ENCODE assay signal across 10 mouse cellular contexts in genomic region chr7:45465549-45465948, GRCm38 (mm10). TPM values are rescaled to one million over a fixed set of nuclear protein-coding genes. Genes with fewer than 3 reads are reported as not detected.
DNase-seq lines count a peak whose midpoint lies in the region; ATAC-seq and TF ChIP-seq lines count a peak whose summit lies in the region.
"Had no signal": no experiment of that assay in that cellular context is flagged by ENCODE, and none has a peak within 500 bp of the region (broad histone marks: within the 10 kb centered on the region; RNA-seq: fewer than 3 reads in every experiment).

No protein-coding gene starts in this region.

- 77% methylated on average over 9 of the region's 9 CpGs for WGBS in heart, postnatal 0 days
- WGBS in liver, embryonic 12.5 days (ENCODE audit: insufficient replicate concordance) = 65% methylated on average over 9 of the region's 9 CpGs

- TF ChIP-seq CTCF in heart, postnatal 0 days (IDR thresholded peaks at IDR 0.05; ENCODE audit: low read depth) = no peak

- H3K9me3 ChIP-seq in ES-E14 (ENCODE audit: control insufficient read depth, insufficient read depth, low read depth, low read length) = no peaks in the 10 kb centered on the region
- H3K9me3 ChIP-seq in heart, postnatal 0 days (replicated peaks; ENCODE audit: control insufficient read depth, low read length) = no peaks in the 10 kb centered on the region
- no peaks in the 10 kb centered on the region for H3K9me3 ChIP-seq in liver, embryonic 12.5 days (replicated peaks)

- no peak for ATAC-seq in heart, postnatal 0 days (ENCODE audit: insufficient read depth, low read depth)
- peak; percentile 6; the same call in 1 of the 2 replicates for ATAC-seq in liver, embryonic 12.5 days

- peak overlapping the region; percentile 93 for H3K9ac ChIP-seq in ES-E14 (ENCODE audit: insufficient read depth, low read depth, low read length, poor library complexity, severe bottlenecking)
- no peak overlapping the region for H3K9ac ChIP-seq in heart, postnatal 0 days (replicated peaks; ENCODE audit: low read depth, low read length)
- peak overlapping the region; percentile 90 for H3K9ac ChIP-seq in liver, embryonic 12.5 days

- peak overlapping the region; percentile 91; the same call in 1 of the 2 replicates for H3K27ac ChIP-seq in ES-E14 (ENCODE audit: insufficient read depth, low read depth, low read length, poor library complexity, severe bottlenecking)
- no peak overlapping the region for H3K27ac ChIP-seq in heart, postnatal 0 days (ENCODE audit: low read depth)
- peak overlapping the region; percentile 75; the same call in 1 of the 2 replicates for H3K27ac ChIP-seq in liver, embryonic 12.5 days

- in situ Hi-C loops in ES-E14 (cut with MboI; ENCODE audit: low sequenced_read_pairs in 2 of 2, unreplicated experiment in 2 of 2) = no loop called here

- H3K4me3 ChIP-seq in ES-E14 (ENCODE audit: insufficient read depth in 1 of 2, low read depth in 1 of 2, low read length in 2 of 2, poor library complexity in 1 of 2, severe bottlenecking in 1 of 2) = peak overlapping the region; percentile 74 to 80
- H3K4me3 ChIP-seq in heart, postnatal 0 days (ENCODE audit: low read depth, low read length) = peak overlapping the region; percentile 87
- H3K4me3 ChIP-seq in liver, embryonic 12.5 days = peak overlapping the region; percentile 81

- H3K4me1 ChIP-seq in ES-E14 (ENCODE audit: control insufficient read depth in 2 of 2, insufficient read depth in 2 of 2, low read length in 2 of 2, poor library complexity in 1 of 2) = peaks cover 0 to 3% of the 10 kb centered on the region in 2 experiments; a peak in 2 of 4 replicates
- peaks cover 16% of the 10 kb centered on the region for H3K4me1 ChIP-seq in heart, postnatal 0 days (ENCODE audit: control insufficient read depth, insufficient read depth)
- peaks cover 54% of the 10 kb centered on the region for H3K4me1 ChIP-seq in liver, embryonic 12.5 days

- H3K27me3 ChIP-seq in heart, postnatal 0 days (ENCODE audit: control insufficient read depth, insufficient read depth, low read length) = no peaks in the 10 kb centered on the region
- H3K27me3 ChIP-seq in liver, embryonic 12.5 days (replicated peaks) = no peaks in the 10 kb centered on the region
- H3K27me3 ChIP-seq: Patski had no signal

- TF ChIP-seq EP300 in heart, postnatal 0 days (IDR thresholded peaks at IDR 0.05; ENCODE audit: low read depth) = no peak

- peak; percentile 94 for DNase-seq in heart, adult 11 months
- no peak for DNase-seq in heart, postnatal 25 days (ENCODE audit: low spot score)
- no peak for DNase-seq in ES-E14 (ENCODE audit: low read depth, low spot score)
- no peak for DNase-seq in heart, postnatal 0 days (ENCODE audit: low spot score)
- DNase-seq in spleen, postnatal 14 days (ENCODE audit: low spot score in 2 of 2) = no peak
- DNase-seq in testis, postnatal 14 days (ENCODE audit: low spot score) = no peak
- DNase-seq in urinary bladder, postnatal 14 days (ENCODE audit: low spot score) = no peak

- H3K36me3 ChIP-seq in ES-E14 (ENCODE audit: control insufficient read depth, insufficient read depth, low read length, poor library complexity, severe bottlenecking) = peaks cover 35% of the 10 kb centered on the region
- peaks cover 23% of the 10 kb centered on the region for H3K36me3 ChIP-seq in heart, postnatal 0 days (replicated peaks; ENCODE audit: control insufficient read depth, insufficient read depth, low read length)
- peaks cover 42% of the 10 kb centered on the region for H3K36me3 ChIP-seq in liver, embryonic 12.5 days

- intact Hi-C loops in heart, postnatal 25 days (cut with DNase I) = no loop called here

- H3K4me2 ChIP-seq in heart, postnatal 0 days (ENCODE audit: low read depth, low read length) = peak overlapping the region; percentile 90
- peak overlapping the region; percentile 93 for H3K4me2 ChIP-seq in liver, embryonic 12.5 days

TF ChIP-seq in ES-E14, 5 proteins besides CTCF, POLR2A, EP300 and RAD21:
- no peak for TF ChIP-seq MAFK (IDR thresholded peaks at IDR 0.05; ENCODE audit: insufficient read depth, low read depth, low read length)
- TF ChIP-seq CHD2 (IDR thresholded peaks at IDR 0.05; ENCODE audit: low read depth, low read length) = no peak
- no peak for TF ChIP-seq HCFC1 (IDR thresholded peaks at IDR 0.05; ENCODE audit: borderline replicate concordance, insufficient read depth, low read length)
- no peak for TF ChIP-seq ZNF384 (IDR thresholded peaks at IDR 0.05; ENCODE audit: low read depth, low read length)

RNA-seq across cellular contexts. Expression of gene Bax, which starts 1.1 kb away (rescaled TPM):
- 10 to 100 TPM; 24.7 to 26.7 TPM for total RNA-seq in heart, postnatal 25 days (2021)
- total RNA-seq in ES-E14 (2012; rRNA removed) = 388 and 591 TPM in 2 replicates
- 48.1 and 88.1 TPM in 2 replicates for total RNA-seq in heart, postnatal 0 days (2014; rRNA removed; ENCODE audit: low replicate concordance)
- polyA plus RNA-seq in heart, postnatal 0 days (2015; fragmentation: Nextera tagmentation; extraction: Ambion mirVana) = 99.2 and 101 TPM in 2 replicates
- polyA plus RNA-seq in liver, embryonic 12.5 days (2016; fragmentation: Nextera tagmentation; extraction: Ambion mirVana) = 147 and 155 TPM in 2 replicates

RNA-seq across cellular contexts. Expression of gene Ftl1, which starts 5.9 kb away (rescaled TPM):
- 100 to 1,000 TPM; 210 to 232 TPM for total RNA-seq in heart, postnatal 25 days (2021)
- 398 and 408 TPM in 2 replicates for total RNA-seq in ES-E14 (2012; rRNA removed)
- 1,107 and 1,211 TPM in 2 replicates for total RNA-seq in heart, postnatal 0 days (2014; rRNA removed; ENCODE audit: low replicate concordance)
- polyA plus RNA-seq in heart, postnatal 0 days (2015; fragmentation: Nextera tagmentation; extraction: Ambion mirVana) = 2,163 and 2,221 TPM in 2 replicates
- 7,751 and 8,218 TPM in 2 replicates for polyA plus RNA-seq in liver, embryonic 12.5 days (2016; fragmentation: Nextera tagmentation; extraction: Ambion mirVana)

RNA-seq across cellular contexts. Expression of gene Tulp2, which starts 16.1 kb away (rescaled TPM):
- total RNA-seq in heart, postnatal 25 days (2021) = not detected
- 2.6 TPM in 2 replicates for total RNA-seq in ES-E14 (2012; rRNA removed)
- not detected in 2 replicates for total RNA-seq in heart, postnatal 0 days (2014; rRNA removed; ENCODE audit: low replicate concordance)
- 0.15 and 0.20 TPM in 2 replicates for polyA plus RNA-seq in heart, postnatal 0 days (2015; fragmentation: Nextera tagmentation; extraction: Ambion mirVana)
- polyA plus RNA-seq in liver, embryonic 12.5 days (2016; fragmentation: Nextera tagmentation; extraction: Ambion mirVana) = 1.9 and 2.0 TPM in 2 replicates
- total RNA-seq: layer of hippocampus, postnatal 25 days had no signal

RNA-seq across cellular contexts. Expression of gene Gm45808, which starts 21.1 kb away (rescaled TPM):
- 1 to 10 TPM; 4.0 to 5.1 TPM for total RNA-seq in heart, postnatal 25 days (2021)
- total RNA-seq in ES-E14 (2012; rRNA removed) = 0.71 TPM in 1 of 2 replicates, not detected in the other
- 14.2 TPM in 1 of 2 replicates, not detected in the other for total RNA-seq in heart, postnatal 0 days (2014; rRNA removed; ENCODE audit: low replicate concordance)
- 0.18 TPM in 1 of 2 replicates, not detected in the other for polyA plus RNA-seq in heart, postnatal 0 days (2015; fragmentation: Nextera tagmentation; extraction: Ambion mirVana)
- not detected in 2 replicates for polyA plus RNA-seq in liver, embryonic 12.5 days (2016; fragmentation: Nextera tagmentation; extraction: Ambion mirVana)
- polyA plus RNA-seq: Patski had no signal

RNA-seq across cellular contexts. Expression of gene Dhdh, which starts 23.1 kb away (rescaled TPM):
- total RNA-seq in heart, postnatal 25 days (2021) = 1 to 10 TPM; 5.9 to 6.7 TPM
- 3.6 and 5.3 TPM in 2 replicates for total RNA-seq in ES-E14 (2012; rRNA removed)
- 3.4 and 5.6 TPM in 2 replicates for total RNA-seq in heart, postnatal 0 days (2014; rRNA removed; ENCODE audit: low replicate concordance)
- polyA plus RNA-seq in heart, postnatal 0 days (2015; fragmentation: Nextera tagmentation; extraction: Ambion mirVana) = 5.1 and 5.3 TPM in 2 replicates
- 2.8 and 3.1 TPM in 2 replicates for polyA plus RNA-seq in liver, embryonic 12.5 days (2016; fragmentation: Nextera tagmentation; extraction: Ambion mirVana)
